Mouse (Mus musculus) yolk sac, embryonic 10.5 days (tissue): ENCODE results near the gene Dpp9.

Experiments used
- DNase-seq: peaks from one replicate; pipeline ENCODE4 v3.0.0-alpha.2; 2017; ENCODE audit warnings: low spot score

Dpp9 gene

DNA sequence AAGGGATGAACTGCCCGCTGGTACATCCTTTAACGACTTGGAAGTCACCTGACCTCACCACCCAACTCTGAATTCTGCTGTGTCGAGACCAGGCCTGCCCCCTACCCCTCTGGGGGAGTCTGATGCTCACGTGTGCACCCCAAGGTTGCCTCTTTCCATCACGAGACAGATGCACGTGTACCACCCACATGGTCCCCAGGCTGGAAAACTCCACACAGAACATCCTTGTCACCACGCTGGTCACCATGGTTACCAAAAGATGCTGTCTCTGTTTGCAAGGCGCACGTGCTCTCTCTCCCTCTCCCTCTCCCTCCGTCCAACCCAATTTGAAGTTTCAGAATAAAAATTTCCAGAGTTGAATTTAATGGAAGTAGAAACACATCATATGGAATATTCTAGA lies 11.2 kb upstream of the Dpp9 start:
- DNase-seq: no peak

GRCm38 (mm10) chr17:56226566-56226965 lies 7.9 kb upstream of the Dpp9 start:
- DNase-seq: no peak

GRCm38 (mm10) chr17:56224916-56225315 lies 6.2 kb upstream of the Dpp9 start:
- no peak for DNase-seq

DNA sequence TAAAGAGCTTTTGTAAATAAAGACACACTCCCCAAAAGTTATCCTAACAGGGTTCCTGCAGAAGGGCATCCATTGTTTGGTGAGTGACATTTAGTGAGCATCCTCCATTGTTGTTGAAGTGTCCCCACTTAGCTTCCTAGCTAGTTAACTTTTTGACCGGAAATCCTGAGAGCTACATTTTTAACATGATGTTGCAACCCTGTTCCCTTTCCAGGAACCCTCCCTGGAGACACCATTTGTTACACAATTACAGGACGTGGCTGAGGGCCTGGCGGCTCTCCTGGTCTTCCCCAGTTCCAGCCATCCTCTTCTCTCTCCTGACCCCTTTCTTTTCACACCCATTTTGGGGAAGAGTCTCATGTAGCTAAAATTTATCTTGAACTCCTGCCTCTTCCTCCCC lies 1.1 kb upstream of the Dpp9 start:
- peak; percentile 79 for DNase-seq

GRCm38 (mm10) chr17:56219251-56219650 lies 546 bp upstream of the Dpp9 start:
- no peak for DNase-seq

- no peak for DNase-seq
Measured at GRCm38 (mm10) chr17:56217670-56218069, 1.0 kb downstream of the Dpp9 start.

- no peak for DNase-seq
Measured at GRCm38 (mm10) chr17:56214229-56214628, 4.5 kb downstream of the Dpp9 start.

GRCm38 (mm10) chr17:56212676-56213075 lies 6.0 kb downstream of the Dpp9 start:
- no peak for DNase-seq

DNA sequence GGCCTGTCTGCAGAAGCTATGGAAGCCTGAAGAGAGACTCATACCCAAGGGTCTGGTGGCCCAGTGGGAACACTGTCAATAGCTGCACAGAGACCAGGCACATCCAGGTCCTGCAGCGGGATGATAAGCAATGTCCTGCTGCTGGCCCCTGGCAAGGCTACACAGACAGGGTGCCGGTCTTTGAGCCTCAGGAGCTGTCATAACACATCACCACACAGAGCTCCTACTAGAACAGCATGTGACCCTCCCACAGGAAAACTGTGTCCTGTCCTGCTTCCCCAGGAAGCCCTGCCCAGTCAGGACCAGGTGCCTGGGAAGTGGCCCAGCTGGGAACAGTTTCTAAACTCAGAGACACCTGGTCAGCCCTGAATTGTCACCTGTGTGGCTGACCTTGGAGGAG lies 7.6 kb downstream of the Dpp9 start:
- DNase-seq: no peak

DNA sequence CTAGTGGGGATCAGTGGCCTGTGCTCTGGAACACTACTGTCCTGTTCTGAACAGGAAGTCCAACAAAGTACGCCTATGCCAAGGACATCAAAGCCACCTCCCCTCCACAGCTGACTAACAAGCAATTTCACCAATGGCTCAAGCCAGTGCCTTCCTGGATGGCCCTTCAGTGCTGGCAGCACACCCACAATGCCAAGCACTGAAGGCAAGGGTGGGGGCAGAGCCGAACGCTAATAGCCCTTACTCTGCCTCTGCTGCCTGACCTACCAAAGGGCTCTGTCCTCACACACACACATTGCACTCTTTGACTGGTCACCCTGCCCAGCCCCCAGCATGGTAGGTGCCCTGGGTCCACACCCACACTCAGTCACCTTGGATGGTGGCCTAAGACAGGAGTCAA lies 9.9 kb downstream of the Dpp9 start:
- DNase-seq: no peak

- no peak for DNase-seq
Measured at GRCm38 (mm10) chr17:56207963-56208530, 10.7 kb downstream of the Dpp9 start.

DNA sequence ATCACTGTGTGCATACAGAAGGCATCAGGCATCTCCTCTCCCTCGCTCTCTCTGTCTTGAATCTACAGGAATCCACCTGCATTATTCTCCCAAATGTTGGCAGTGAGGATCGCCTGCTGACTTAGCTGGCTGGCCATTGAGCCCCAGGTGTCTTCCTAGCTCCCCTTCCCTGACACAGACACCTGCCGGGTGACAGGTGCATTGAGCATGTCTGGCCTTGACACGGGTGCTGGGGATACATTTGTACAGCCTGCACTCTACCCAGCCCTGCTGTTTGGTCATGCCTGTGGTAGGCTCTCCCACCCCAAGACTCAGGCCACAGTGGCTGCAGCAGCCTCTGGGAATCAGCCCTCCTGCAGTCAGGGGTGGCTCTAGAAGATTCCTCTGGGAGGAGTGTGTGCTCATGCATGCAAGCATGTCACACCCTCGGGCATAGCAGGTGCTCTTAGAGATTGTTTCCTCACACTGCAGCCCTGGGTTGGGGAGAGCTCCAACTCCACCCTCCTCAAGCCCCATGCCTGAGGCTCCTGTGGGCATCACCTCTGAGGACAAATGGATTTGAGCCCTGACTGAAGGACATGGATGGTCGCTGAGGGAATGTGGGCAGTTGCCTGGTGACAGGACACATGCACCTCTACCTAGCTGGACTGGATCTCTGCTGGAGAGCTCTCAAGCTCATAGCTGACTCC lies 11.6 kb downstream of the Dpp9 start:
- DNase-seq: no peak

- peak; percentile 76 for DNase-seq
Measured at GRCm38 (mm10) chr17:56206276-56206884, 12.3 kb downstream of the Dpp9 start.

DNA sequence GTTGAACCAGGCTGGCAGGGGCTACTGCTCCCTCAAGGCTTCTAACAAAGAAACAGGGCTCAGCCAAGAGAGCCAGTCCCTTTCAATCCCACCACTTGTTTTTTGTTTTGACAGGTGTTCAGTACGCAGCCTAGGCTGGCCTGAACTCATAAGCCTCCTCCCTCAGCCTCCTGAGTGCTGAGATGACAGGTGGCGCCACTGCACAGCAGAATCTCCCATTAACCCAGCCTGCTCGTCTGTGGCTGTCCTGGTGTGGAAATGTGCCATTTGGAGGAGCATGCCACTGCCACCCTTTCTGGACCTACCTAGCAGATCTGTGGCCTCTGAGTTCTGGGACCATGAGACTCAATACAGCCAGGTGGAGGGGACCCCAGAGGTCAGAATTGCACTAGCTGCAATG lies 15.0 kb downstream of the Dpp9 start:
- DNase-seq: no peak

DNA sequence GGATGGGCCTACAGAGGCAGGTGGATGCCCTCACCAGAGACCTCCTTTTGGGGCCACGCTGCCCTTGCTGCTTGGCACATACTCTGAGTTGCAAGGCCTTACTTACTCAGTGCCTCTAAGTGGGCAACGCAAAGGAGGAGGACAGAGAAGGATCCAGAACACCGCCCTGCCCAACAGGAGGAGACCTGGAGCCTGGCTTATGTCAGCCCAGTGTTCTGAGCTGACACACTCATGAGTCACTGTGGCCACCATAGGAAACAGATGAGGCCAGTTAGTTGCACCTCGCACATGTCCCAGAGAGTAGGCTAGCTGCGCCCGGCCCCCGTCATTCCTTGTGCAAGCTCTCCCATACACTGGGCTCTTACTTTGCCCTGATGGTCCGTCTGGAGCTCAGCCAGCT lies 16.2 kb downstream of the Dpp9 start:
- DNase-seq: no peak

DNA sequence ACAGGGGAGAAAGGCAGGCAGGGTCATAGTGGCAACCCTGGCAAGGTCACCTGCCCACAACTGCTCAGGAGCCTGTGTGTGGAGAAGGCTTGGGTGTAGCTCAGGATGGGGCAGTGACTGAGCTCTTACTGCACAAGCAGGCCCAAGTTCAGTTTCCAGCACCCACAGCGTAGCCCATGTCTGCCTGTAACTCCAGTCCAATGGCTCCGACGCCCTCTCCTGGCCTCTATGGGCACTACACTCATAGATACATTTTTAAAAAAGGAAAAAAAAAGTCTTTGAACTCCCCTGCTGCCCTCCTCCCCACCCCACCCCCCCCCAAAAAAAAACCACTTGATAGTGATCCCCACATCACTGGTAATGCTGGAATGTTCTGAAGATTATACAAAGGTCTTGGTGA lies 17.1 kb downstream of the Dpp9 start:
- DNase-seq: no peak

GRCm38 (mm10) chr17:56200586-56200985 lies 18.1 kb downstream of the Dpp9 start:
- no peak for DNase-seq

GRCm38 (mm10) chr17:56196860-56197259 lies 21.8 kb downstream of the Dpp9 start:
- no peak for DNase-seq

GRCm38 (mm10) chr17:56194765-56195164 lies 23.9 kb downstream of the Dpp9 start:
- DNase-seq: no peak

DNA sequence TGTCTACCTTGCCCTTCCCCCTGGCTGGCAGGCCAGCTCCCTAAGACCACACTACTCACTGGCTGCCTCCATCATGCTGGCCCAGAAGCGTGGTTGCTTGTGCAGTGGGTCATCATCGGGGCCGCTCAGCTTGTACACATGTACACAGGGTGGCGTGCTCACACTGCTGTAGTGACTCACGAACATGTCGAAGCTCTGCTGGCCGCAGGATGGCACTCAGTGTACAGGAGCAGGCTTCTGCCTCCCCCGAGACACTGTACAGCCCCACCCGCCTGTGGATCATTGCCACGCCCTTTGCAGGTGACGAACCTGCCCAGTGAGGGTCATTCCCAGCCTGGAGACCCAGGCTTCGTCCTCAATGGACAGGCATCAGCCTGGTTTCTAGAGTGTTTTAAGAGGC lies 24.3 kb downstream of the Dpp9 start:
- DNase-seq: no peak

- DNase-seq: no peak
Measured at GRCm38 (mm10) chr17:56191266-56191665, 27.4 kb downstream of the Dpp9 start.

- DNase-seq: peak; percentile 58
Measured at GRCm38 (mm10) chr17:56185281-56186141, 33.2 kb downstream of the Dpp9 start.

- DNase-seq: peak; percentile 93
Measured at GRCm38 (mm10) chr17:56183658-56184103, 35.0 kb downstream of the Dpp9 start, which contains the start of gene Mydgf. Mydgf (minus strand) TSS chr17:56183920.
